Mouse (Mus musculus): Measurements from ENCODE around the gene Gipr.

Gipr gene

DNA sequence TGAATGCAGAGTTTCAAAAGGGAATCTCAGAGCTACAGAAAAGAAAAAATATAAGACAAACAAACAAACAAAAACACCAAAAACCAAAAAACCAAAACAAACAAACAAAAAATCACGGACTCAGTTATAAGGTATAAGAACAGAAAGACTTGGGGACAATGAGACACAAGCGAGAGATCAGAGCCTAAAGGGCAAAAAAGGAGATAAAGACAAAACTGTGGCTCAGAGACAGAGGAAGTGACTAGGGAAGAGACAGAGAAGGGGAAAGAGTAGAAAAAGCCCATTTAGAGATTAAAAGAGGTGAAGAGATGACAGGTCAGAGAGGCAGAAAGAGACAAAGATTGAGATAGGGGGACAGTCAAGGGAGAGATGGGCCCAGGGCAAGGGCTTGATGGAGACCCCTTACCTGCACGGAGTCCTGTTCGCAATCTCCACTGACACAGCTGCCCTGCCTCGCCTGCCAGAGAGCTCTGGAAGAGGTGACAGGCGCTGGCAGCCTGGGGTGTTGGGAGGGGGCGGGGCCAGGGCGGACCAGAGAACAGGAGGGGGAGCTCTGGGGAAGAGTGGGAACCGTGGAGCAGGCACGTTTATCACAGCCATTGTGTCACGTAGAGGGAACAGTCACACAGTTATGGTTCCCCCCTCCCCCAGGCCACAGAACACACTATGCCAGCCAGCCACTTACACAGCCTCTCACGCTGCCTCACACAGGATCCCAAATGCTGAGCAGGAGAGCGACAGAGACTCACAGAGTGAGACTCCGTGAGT lies at the start of gene Gipr:
Gipr (minus strand) TSS at position 472 of the 768 bp plus-strand sequence.
- in situ Hi-C loops (cut with MboI, MseI): no loop called here

DNA sequence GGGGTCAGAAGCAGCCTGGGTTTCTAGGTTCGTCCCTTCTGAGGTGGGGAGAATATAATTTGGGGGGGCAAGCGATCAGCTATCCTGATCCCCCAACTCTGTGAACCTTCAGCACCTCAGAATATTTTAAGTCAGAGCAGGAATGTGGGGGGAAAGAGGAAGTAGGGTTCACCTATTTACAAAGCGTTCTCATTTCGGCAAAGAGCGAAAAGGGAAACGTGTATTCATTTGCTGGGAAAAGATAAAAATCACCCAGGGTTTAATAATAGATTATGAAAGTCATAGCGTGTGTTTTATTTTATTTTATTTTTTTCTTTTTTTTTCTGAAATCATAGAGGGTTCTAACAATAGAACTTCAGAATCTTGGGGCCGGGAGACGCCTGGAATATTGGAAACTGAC lies 49.0 kb upstream of the Gipr start:
- in situ Hi-C loops (cut with MboI, MseI): loop anchor here (5.0 kb wide), 1 partner anchor 33 kb away; no protein-coding TSS in a partner anchor

DNA sequence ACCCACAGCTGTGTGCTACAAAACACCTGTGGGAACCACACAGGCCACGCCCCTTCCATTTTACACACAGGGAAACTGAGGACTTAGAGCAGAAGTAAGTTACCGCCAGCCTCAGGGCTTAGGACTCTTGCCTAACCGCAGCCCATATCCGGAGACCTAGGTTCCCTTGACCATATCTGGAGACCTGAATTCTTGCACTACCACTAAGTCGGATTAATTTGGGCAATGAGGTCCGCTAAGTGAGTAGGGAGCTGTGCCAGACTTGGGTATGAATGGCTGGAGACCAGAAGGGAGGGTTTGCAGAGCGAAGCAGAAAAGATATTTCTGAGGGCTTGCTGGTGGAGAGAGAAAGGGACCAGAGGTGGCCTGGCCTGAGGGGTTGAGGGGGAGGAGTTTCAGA lies 48.4 kb upstream of the Gipr start:
- in situ Hi-C loops (cut with MboI, MseI): no loop called here

DNA sequence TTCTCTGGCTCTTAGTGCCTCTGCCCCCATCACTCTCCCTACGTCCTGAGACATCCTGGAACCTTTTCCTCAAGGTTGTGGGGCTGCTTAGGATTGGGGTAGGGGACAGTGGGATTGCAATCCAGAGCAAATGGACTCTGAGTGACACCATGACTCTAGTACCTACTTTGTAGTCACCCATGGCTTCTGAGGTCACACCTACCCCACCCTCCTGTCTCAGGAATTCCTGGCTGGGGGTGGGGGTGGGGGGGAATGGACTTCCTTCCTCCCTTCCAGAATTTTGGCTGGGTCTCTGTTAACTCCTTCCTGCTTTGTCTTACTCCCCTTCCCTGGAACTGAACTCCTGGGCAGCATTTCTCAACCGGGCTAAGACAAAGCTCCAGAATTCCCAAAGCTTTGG lies 47.5 kb upstream of the Gipr start:
- in situ Hi-C loops (cut with MboI, MseI): no loop called here

DNA sequence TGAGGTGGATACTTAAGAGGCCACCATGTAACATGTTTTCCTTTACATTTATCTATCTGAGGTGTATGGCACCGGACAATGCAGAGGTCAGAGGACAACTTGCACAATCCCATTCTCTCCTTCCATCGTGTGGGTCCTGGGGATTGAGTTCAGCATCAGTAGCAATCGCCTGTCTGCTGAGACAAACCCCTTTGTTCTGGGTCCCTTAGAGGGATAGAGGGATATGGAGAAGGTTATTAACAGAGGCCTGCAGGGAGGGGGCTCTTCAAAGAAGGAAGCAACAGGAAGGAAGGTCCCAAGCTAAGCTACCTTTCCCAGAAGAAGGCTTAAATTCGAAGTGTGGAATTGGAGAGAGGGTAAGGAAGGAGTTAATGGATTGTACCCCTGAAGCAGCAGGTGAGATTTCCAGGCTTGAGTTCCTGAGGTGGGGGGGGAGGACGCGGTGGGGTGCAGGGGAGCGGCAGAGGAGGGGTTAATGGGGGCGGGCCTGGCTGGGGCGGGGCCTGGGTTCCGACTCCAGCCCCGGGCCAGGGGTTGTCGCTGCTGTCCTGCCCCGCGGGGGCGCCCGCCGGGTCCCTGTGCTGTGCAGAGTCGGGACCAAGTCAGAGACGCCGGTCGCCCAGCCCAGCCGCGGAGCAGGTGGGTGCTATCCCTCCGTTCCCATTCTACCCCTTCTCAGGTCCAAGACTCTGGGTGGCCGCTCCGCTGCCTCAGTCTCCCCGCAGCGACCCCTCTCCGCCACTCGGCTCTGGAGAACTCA lies 46.2 kb upstream of the Gipr start, which contains the start of gene Gpr4:
Gpr4 (plus strand) TSS at position 543 of the 760 bp plus-strand sequence.
- in situ Hi-C loops (cut with MboI, MseI): no loop called here

DNA sequence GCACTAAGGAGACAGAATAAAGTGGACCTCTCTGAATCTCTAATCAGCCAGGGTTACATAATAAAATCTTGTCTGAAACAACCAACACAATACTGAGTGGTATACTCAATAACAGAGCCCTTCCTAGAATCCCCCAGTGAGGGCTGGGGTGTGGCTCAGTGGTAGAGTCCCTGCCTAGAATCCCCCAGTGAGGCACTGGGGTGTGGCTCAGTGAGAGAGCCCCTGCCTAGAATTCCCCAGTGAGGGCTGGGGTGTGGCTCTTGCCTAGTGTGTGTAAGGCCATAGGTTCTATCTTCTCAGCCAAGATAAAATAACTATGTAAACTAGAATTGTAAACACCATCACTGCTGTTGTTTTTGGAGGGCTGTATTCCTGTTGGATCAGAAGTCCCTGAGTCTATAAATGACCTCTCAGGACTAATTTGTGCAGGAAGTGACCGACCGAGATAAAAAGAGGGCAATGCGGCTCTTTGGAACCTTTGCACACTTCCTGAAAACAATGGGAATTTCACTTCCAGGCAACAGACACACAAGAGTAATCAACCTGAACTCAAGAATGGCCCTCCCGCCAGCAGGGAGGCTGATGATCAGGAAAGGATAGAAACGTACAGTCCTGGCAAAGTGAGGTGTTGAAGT lies 45.2 kb upstream of the Gipr start:
- in situ Hi-C loops (cut with MboI, MseI): no loop called here

DNA sequence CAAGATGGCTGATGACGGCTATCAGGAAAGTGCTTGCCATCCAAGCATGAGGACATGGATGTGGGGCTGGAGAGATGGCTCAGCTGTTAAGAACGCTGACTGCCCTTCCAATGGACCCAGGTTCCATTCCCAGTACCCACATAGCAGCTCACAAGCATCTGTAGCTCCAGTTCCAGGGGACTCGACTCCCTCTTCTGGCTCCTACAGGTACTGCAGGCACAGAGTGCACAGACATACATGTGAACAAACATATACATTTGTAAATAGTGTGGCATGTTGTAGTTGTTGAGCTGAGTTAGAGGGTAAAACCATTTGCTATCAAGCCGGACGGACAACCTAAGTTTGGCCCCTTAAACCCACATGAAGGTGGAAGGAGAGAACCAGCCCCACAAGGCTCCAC lies 44.1 kb upstream of the Gipr start:
- in situ Hi-C loops (cut with MboI, MseI): no loop called here

DNA sequence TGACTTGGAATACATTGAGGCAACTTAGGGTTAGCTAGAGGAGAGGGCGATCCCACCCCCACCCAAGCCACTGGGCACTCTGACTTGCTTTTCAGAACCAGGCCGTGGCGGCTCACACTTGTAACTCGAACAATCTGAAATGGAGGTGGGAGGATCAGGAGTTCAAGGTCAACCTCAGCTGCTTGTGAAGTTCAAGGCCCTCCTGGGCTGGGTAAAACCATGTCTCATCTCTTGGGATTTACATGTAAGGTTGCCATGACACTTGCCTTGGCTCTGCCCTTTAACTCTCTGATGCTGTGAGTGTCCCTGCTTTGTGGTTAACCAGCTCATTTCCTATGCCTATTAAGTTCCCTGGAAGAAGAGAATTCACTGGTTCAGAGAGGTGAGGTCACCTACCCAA lies 43.6 kb upstream of the Gipr start:
- in situ Hi-C loops (cut with MboI, MseI): no loop called here

DNA sequence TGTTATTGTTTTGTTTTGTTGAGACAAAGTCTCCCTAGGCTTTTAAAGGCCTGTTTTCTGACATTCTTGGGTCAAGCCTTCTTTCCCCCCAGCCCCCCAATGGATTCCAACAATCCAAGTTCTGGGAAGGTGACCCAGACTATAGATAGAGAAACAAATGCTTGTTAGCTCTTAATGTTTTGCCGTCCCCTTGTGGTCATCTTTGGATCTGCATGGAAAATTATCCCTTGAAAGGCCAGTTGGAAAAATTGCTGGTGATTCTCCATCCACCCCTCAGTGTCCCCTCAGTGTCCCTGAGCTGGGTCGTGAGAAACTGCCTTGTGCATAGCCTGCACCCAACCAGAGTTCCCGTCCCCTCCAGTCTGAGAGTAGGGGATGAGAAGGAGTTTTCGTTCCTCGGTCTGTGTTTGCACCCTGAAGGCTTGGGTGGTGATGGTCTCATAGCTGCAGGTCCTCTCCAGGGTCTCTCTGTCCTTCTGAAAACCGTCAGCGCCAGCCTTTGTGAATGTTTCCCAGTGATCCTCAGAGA lies 43.1 kb upstream of the Gipr start:
- in situ Hi-C loops (cut with MboI, MseI): no loop called here

DNA sequence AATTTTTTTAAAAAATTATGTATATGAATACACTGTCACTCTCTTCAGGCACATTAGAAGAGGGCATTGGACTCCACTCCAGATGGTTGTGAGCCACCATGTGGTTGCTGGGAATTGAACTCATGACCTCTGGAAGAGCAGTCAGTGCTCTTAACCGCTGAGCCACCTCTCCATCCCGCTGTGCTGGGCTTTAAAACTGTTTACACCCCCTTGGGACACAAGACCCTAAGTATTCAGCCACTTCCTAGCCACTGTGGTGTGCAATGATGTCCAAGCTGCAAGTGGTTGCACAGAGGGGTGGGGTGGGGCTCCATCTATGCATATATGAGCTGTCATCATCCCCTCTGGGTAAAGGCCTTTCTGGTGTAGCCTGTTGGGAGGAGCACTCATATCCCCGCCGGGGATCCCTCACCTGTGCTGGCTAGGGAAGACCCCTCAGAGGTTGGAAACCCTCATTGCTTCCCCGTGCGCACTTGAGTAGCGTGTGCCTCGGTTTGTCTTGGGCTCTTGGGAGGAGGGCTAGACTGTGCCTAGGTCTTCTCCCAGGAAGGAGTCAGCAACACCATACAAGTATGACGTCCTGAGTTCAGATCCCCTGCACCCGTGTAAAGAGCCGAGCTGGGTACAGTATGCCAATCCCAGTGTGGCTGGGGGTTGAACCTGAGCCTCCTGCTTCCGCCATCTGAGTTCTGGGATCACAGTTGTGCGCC lies 42.4 kb upstream of the Gipr start:
- in situ Hi-C loops (cut with MboI, MseI): no loop called here

DNA sequence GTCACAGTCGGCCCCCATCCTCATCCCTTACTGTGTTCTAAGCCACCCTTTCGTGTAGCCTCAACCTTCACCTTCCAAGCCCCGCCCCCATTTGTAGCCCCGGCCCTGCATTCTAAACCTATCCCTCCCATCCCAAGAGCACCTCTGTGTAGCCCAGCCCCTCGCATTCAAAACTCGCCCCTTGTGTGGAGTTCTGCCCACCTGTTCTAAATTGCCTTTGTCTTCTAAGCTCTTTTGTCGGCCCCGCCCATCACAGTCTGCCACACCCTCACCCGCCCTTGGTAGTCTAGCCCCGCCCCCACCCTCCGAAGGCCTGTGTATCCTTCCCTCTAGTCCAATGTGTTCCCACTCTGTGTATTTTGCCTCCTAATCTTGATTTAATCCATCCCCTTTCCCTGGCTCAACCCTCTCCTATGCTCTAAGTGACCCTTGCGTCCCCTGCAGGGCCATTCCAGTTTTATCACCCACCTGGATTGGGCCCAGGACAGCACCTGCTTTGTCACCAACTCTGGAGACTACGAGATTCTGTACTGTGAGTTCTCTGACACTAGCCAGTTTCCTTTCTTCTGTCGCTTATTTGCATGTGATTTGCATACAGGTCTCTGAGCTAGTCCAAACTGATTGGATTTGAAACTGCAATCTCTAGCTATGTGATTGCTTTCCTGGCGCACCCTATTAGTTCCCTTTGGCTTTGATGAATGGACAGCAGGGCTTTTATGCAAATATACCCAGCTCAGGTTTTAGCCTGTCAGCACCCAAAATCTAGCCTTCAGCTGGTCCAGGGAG lies 36.3 kb upstream of the Gipr start:
- in situ Hi-C loops (cut with MboI, MseI): no loop called here

DNA sequence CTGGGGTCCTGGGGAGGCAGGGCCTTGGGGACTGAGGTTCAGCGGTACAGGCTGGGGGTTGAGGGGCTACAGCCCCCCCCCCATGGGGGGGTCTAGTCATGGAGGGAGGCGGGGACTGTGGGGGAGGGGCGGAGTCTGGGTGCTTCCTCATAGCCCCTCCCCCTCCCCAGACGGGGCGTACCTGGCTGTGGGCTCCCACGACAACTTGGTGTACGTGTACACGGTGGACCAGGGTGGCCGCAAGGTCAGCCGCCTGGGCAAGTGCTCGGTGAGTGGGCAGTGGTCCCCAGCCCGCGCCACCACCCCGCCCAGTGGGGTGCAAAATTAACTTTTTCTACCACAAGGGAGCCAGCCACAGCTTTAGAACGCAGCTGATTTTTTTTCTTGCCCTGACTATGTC lies 35.7 kb upstream of the Gipr start:
- in situ Hi-C loops (cut with MboI, MseI): no loop called here

DNA sequence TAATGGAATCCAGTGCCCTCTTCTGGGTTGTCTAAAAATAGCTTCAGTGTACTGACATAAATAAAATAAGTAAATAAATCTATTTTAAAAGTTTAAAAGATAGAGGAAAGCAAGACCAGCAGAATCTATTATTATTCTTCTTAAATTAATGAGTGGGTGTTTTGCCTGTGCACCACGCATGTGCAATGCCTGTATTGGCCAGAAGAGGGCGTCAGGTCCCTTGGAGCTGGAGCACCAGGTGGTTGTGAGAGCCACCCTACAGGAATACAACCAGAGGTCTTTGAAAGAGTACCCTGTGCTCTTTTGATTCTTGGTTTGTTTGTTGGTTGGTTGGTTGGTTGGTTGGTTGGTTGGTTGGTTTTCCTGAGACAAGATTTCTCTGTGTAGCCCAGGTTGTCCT lies 32.1 kb upstream of the Gipr start:
- in situ Hi-C loops (cut with MboI, MseI): no loop called here

DNA sequence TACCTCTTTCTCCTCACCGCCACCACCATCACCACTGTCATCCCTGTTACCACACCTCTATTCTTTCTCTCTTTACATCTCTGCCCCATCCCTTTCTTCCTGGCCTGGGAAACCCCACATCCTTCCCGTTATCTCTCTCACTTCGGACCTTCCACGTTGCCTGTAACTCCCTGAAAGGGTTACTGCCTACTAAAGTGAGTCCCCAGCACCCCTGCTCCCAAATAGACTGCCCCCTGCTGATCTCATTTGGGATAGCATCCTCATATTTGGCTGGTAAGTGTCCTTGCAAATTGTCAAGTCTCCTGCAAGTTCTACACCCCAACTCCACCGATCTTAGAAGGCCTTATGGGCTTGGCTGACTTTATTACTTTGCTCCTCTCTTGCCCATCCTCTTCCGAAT lies 30.7 kb upstream of the Gipr start:
- in situ Hi-C loops (cut with MboI, MseI): no loop called here

DNA sequence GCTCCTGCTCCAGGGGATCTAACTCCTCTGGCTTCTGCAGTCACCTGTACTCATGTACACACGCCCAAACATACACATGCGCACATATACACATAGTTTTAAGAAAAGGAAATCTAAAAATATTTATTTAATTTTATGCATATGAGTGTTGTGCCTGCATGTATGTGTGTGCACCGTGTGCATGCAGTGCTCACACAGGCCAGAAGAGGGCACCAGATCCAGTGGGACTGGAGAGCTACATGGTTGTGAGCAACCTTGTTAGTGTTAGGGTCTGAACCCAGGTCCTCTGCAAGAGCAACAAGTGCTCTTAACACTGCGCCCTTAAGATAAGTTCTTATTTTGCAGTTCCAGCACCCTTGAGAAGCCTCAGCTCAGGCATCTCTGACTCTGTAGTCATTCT lies 28.7 kb upstream of the Gipr start:
- in situ Hi-C loops (cut with MboI, MseI): no loop called here

DNA sequence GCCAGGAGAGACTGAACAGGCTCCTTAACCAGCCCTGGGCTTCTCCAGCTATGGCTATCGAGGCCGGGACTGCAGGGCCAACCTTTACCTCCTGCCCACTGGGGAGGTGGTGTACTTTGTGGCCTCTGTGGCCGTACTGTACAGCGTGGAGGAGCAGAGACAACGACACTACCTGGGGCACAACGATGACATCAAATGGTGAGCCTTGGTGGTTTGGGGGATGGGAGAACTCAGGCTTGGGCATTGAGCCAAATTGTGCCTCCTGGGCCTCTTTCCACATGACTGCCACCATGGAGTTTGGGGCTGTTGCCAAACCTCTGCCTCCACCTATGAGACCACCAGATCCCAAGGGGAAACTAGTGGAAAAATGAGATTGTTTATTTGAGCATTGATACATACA lies 18.8 kb upstream of the Gipr start:
- in situ Hi-C loops (cut with MboI, MseI): loop anchor here (5.0 kb wide), 1 partner anchor 33 kb away; no protein-coding TSS in a partner anchor

DNA sequence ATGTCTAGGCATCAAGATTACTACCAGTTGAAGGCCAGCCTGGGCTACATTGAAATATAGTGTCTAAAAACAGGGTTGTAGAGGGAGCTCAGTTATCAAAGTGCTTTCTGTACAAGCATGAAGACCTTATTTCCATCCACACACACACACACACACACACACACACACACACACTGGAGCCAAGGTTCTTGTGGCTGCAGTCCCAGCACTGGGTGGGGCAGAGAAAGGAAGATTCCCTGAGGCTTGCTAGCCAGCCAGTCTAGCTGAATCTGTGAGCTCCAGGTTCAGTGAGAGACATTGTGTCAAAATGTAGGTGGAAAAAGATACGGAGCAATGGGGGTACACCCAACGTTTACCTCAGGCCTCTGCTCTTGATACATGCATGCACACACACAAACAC lies 18.3 kb upstream of the Gipr start:
- in situ Hi-C loops (cut with MboI, MseI): loop anchor here (5.0 kb wide), 1 partner anchor 33 kb away; no protein-coding TSS in a partner anchor

DNA sequence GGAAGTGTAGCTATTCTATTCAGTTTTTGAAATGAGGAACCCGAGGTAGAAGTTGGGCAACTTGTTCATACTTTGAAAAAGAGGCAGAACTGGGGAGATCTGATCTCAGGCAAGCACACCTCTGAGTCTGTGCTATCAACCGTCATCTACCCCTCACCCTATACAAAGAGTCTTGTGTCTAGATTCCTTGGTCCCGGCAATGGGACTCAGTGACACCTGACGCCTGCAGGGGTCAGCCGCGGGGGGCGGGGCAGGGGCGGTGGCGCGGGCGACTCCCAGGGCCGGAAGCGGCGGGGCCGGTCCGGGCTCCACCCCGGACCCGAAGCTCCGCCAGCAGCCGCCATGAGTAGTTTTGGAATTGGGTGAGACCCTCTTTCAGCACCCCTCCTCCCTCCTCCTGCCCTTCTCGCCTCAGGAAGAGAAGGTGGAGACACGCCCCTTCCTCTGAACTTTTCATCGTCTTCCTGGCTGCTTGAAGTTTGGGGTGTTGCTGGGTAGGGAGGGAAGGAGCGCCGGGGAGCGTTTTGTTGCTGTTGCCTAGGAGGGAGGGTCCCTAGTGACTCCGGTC lies 15.0 kb upstream of the Gipr start:
- in situ Hi-C loops (cut with MboI, MseI): loop anchor here (5.0 kb wide), 1 partner anchor 36 kb away; no protein-coding TSS in a partner anchor

DNA sequence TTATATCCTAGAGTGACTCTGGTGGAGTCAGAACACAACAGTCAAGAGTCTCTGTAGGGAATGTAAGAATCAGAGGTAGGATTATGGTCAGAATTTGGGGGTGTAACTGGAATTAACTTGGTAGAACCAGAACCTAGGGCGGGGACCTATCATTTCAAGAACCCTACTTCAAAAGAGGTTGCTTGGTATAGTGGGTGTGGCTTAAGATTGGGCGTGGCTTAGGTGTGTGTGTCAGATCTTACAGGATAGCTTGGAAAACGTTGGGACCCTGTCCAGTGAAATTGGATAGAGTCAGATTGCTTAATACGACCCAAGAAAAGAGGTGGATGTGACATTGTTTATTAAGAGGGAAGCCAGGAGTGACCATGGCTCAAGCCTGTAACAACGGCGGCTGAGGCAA lies 14.0 kb upstream of the Gipr start:
- in situ Hi-C loops (cut with MboI, MseI): loop anchor here (5.0 kb wide), 2 partner anchors 37 to 102 kb away; partner anchors contain the start of genes Ppm1n and Rtn2

DNA sequence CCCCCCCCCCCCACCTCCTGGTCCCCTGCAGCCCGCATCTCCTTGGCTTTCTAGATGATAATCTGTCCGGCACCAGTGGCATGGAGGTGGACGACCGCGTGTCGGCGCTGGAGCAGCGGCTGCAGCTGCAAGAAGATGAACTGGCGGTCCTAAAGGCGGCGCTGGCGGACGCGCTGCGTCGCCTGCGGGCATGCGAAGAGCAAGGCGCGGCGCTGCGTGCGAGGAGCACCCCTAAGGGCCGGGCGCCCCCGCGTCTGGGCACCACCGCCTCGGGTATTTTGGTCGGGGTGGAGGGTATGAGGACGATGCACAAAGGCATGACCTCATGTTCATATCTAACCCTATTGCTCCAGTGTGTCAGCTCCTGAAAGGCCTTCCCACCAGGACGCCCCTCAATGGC lies 13.2 kb upstream of the Gipr start:
- in situ Hi-C loops (cut with MboI, MseI): loop anchor here (5.0 kb wide), 1 partner anchor 103 kb away; the partner anchor contains the start of genes Ppm1n and Rtn2

Measured in T-helper 1 cell (primary cell).